Mouse (Mus musculus): ENCODE data around the gene Trhde.
A peak's percentile ranks its signal among the peaks of the same experiment; 100 is the strongest.

Gene Trhde

DNA sequence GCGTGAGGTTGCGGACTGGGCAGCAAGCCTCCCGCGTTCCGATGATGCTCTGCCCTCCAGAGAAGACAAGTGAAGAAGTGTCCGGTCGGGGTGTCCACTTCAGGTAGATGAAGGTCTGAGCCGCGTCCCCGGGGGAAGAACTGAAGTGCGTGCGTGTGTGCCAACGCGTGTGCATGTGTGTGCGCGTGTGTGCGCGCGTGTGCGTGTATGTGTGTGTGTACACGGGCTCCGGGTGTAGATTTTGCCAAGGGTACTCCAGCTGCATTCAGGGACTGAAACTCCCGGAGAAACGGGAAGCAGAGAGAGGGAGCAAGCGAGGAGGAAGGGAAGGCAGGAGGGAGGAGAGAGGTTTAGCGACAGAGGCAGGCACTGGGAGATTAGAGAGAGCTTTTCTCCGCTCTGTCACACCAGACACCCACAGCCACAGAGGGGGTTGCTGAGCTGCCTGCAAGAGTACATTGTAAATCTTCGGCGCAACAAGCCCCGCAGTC lies at the start of gene Trhde:
Trhde (minus strand) TSS at position 147 of the 491 bp plus-strand sequence.
- DNase-seq (ENCODE audit: low spot score): no peak

DNA sequence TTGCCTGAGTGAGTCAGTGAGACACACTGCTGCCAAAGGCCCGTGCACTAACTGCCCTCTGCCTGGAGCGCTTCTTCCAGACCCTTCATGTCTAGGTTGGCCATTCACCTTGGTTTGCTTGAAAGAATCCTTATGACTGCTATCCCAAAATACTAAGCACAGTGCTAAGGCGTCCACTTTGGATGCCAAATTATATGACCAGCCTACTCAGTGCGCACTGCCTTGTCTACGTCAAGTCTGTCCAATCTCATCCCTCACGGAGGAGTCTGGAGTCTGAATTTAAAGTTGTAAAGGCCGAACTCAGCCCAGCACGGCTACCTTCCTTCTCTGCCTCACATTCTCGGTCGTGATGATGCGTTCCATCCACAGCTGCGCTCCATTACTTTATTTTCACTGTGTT lies 39.9 kb upstream of the Trhde start:
- DNase-seq (ENCODE audit: low spot score): no peak

DNA sequence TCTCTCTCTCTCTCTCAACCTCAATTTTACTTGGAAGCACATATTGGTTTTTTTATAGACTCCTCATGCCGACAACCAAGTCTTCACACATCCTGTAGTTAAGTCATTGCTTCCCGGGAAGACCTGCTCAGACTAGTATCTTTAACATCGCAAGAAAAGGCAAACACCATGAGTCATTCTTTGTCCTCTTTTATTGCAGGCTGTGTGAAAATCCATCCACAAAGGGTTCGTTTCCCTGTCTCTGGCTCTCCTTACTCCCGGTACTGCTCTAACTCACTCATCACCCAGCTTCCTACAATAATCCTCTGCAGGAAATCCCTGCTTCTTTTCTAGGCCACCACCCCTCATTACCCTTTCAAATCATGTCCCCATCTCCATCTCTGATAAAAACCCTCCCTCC lies 39.3 kb upstream of the Trhde start:
- no peak for DNase-seq (ENCODE audit: low spot score)

DNA sequence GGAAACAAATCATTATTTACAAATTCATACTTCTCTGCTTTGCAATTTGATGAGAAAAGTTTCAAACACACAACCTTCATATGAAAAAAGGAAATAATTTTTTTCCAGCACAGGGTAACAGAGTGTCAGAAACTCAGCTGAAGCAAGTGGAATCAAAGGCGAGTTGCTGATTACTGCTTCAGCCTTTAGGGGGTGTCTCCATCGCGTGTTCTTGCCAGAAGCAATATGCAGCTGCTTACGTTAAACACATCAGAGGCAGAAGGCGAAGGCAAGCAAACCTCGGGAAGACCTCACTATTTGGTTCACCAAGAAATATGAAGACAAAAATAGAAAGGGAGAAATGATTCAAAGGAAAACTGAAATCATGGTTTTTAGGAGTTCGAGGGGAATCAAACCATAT lies 29.2 kb upstream of the Trhde start:
- DNase-seq (ENCODE audit: low spot score): no peak

DNA sequence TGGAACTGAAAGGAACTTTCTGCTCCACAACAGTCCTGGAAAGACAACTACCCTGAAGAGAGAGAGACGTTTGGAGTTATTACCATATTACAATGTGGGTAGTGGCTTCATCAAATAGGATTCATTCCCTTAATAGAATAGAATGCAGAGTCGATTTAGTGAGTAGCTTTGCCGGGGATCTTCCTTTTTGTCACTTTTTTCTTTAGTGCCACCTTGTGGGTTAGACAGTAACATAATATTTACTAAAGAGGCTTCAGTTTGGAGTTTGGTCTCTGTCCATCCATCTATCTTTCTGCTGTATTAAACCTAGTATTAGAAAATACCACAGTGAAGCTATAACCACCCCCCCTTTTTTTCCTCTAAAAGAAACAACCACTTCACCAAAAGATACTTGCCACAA lies 6.7 kb upstream of the Trhde start:
- DNase-seq (ENCODE audit: low spot score): no peak

DNA sequence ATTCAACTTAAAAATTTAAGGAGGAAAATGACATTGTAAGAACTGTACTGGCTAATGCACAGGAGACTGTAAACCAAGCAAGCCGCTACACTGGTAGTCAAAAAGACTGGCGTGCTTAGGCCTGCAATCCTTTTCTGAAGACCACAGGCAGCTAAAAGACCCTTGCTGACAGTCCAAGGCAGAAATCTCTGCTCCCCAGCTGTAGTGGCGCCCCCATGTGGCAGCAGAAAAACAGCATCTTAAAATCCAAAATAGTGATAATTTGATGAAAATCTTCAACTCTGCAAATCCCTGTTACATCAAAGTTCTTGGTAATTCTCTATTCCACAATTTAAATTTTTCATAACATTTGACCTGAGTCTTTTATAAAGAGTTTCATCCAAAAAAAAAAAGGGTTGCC lies 3.8 kb upstream of the Trhde start:
- no peak for DNase-seq (ENCODE audit: low spot score)

DNA sequence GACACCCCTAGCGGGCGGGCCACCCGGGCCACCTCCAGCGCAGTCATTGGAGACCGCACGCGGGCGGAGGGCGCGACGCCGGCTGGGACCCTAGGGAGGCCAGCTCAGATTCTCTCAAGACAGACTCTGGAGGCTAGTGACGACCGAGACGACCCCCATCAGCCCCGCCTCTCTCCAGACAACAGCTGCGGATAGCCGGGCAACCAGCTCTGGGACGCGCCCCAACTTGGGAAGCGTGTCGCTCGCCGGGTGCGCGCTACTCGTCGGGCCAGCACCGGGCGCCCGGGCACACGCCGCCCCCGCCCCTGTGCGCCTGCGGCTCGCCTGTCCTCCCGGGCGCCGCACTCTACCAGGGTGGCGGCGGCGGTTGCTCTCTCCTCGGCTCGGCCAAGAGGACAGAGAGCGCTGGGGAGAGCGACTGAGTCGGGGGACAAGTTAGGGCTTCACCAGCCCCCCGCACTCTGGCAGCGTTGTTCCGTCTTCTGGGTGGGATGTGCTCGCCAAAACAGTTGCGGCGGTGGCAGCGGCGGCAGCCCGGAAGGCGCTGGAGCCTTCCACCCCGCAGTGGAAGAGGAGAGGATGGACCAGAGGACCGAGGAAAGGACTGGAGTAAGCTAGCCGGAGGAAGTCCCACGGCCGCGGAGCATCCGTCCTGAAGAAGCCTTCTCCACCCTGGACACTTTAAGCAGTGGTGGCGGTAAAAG lies 498 bp downstream of the Trhde start:
- DNase-seq (ENCODE audit: low spot score): peak; percentile 18

DNA sequence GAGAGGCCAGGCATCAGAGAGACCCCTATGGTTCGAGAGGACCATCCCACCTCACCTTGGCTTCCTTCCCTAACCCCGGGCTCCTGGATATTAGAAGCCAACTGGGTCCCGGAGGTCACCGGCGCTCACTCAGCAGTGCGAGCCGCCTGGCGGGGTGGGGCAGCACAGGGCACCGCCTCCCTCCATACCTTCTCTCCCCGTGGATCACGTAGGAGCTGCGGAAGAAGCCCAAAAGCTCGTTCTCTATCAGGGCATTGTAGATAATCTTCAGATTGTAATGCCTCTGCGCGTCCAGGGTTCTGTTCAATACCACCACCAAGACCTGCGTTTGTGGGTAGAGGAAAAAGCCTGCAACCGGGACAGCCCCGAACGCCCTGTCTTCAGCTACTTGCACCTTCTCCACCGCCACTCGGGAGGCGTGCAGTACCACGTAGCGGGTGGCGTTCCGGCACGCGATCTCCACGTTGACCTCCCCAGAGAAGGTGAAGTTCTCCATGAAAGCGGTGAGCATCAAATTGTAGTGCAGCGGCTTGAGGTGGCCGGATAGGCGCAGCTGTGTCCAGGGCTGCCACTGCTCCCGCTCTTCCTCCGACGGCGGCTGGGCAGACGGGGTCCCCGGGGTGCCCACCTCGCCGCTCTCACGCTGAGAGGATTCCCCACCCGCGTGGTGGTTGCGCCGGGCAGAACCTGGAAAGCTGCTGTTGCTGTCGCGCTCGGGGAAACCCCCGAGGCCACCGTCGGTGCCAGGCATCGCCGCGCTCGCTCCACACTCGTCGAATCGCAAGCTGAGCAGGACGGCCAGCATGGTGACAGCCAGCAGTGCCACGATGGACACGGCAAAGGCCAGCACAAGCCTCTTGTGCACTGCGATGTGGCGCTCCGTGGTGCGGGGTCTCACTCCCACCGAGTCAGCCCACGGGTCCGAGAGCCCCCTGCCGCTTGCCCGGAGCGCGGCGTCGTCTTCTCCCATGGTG lies 1.5 kb downstream of the Trhde start:
- no peak for DNase-seq (ENCODE audit: low spot score)

DNA sequence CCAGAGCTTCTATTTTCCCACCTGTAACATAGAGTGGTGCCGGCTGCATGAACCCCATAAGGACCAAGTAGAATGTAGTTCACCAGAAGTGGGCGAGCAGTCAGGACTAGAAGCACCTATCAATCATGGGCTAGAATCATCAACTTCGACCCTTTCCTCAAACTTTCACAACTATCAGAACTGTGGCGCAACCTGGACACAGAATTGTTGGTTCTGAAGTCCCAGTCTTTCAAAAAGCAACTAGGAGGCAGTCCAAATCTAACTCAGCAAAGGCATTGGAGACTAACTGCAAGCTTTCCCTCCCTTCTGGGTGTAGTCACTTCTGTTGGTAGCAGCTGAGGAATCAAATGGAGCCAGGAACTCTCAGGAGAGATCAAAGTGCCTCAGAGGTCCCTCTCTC lies 2.6 kb downstream of the Trhde start:
- no peak for DNase-seq (ENCODE audit: low spot score)

DNA sequence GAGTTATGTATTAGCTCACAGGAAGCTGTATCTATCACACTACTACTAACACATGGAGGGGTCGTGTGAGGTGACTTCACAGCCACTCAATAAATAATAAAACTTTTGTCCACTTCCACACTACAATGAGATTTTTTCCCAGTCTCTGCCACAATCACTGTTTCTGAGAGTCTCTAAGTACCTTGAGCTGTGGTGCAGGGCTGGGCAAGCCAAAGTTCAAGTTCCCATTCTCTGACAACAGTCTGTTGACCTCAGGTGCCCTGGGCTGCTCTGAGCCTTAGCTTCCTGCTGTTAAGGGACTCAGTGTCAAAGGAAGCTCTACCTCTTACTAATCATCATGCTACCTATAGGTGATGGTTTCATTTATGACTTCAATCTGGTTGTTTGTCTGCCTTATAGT lies 3.3 kb downstream of the Trhde start:
- DNase-seq (ENCODE audit: low spot score): no peak

DNA sequence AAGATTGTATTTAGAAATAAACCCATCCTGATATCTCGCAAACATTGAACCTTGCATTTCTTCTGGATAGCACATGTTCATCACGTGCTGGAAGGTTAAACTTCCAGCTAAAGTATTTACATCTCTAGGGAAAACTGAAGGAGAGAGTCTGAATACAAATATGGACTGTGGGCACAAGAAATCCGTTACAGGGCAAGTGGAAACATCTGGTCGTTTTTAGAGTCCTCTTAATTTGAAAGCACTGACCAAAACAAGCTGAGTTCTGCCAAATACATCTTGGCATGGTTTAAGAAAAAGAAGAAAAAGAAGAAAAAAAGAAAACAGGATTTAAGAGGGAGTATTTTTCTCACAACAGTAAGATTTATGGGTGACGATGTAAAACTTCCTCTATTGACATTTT lies 3.9 kb downstream of the Trhde start:
- DNase-seq (ENCODE audit: low spot score): no peak

DNA sequence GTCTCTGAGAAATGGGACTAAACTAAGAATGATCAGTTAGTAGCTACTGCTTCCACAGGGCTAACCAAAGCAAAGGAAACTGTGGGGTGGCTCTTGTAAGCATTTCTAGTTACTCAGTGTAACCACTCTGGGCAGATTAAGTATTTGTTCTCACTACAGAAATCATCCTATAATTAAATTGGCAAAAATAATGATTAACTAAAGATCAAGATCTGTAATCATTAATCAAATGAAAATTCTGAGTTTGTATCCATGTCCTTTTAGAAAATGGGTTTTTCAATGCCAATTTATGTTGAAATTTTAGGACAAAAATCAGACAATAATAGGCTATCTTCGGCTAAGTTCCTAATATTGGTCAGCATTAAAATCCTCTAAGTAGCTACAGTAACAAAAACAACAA lies 4.4 kb downstream of the Trhde start:
- DNase-seq (ENCODE audit: low spot score): no peak

DNA sequence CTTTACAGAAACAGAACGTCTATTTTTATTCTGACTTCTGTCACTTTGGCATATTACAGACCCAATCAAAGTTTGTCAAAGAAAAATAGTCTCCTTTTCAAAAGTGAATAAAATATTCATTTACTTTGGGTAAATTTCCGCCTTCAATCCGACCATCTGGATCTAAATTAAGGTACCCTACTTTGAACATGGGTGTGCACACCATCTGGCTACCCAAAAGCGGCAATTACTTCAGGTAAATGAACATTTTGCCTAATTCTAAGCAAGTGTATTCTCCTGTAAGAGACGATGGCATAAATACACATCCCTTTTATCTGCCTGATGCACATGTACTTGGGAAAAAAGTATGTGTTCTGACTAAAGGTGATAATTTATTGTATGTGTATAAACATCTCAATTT lies 5.2 kb downstream of the Trhde start:
- no peak for DNase-seq (ENCODE audit: low spot score)

DNA sequence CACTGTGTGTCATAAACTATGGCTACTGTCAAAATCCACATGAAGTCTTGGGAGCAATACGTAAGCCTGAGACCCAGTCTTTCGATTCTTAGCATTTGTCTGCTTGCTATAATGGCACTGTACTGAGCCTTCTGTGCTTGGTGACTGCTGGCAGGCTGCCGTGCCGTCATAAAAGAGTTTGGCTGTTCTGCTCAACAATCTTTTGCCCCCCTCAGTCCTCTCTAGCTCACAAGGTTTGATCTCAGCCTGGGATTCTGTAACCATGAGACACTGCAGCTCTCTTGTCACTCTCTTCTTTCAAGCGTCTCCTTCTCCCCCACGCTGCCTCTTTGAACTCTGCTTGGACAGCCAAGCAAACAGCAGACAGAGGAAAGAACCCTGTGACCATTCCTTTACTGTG lies 7.9 kb downstream of the Trhde start:
- DNase-seq (ENCODE audit: low spot score): no peak

DNA sequence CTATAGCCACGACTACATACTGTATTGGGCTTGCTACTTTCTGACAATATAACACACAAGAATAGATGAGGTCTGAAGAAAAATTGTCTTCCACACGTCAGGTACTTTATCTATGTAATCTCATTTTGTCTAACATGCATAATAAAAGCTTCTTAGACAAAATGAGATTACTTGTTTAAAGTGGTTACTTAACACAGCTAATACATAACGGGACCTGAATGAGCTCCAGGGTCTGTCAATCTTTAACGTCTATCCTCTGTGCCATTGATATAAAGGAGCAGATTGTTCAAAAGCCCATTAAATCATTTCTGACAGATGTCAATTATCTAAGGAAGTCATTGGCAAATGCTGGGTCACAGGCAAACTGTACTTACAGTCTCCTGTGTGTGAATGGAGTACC lies 36.2 kb downstream of the Trhde start:
- DNase-seq (ENCODE audit: low spot score): no peak

DNA sequence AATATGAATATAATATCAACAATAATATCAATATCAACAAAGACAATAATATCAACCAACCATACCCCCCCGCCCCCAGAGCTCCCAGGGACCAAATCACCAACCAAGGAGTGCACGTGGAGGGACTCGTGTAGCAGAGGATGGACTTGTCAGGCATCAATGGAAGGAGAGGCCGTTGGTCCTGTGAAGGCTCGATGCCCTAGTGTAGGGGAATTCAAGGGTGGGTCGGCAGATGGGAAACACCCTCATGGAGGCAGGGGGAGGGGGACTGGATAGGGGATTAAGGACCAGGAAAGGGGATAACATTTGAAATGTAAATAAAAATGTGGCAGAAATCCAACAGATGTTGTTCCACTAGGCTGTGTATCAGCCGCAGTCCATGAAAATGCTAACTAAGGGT lies 40.0 kb downstream of the Trhde start:
- no peak for DNase-seq (ENCODE audit: low spot score)

DNA sequence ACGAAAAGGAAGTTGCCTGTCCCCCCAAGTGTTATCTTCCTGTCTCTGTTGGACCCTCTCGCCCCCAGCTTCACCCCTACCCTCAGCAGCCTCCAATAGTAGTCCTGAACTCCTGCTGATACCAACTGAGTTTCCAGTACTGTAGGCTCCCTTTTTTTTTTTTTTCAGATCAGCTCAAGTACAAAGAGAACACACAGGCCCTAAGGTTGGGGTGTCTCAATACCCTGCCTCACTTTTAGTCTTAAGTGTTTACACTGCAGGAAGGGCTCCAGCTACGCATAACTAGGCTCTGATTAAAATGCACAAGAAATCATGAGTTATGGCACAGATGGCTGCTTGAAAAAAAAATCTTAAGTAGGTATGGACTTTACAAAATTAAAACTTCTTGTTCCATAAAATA lies 42.9 kb downstream of the Trhde start:
- no peak for DNase-seq (ENCODE audit: low spot score)

DNA sequence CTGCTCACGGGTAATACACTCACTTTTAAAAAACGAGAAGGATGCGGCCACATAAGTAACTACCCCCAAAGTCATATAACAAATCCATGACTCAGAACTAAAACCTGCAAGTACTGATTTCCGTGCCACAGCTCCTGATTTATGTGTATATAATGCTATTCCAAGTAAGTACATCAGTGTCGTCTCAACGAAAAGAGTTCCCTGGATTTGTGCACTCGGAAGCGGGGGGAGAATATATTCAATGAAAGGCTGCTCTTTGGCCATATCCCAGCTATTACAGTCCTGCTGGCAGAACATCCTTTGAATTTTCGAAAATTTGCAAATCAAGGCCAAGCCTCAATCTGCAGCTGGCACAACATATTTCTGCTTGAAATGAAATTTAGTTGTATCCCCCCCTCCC lies 43.5 kb downstream of the Trhde start:
- DNase-seq (ENCODE audit: low spot score): no peak

DNA sequence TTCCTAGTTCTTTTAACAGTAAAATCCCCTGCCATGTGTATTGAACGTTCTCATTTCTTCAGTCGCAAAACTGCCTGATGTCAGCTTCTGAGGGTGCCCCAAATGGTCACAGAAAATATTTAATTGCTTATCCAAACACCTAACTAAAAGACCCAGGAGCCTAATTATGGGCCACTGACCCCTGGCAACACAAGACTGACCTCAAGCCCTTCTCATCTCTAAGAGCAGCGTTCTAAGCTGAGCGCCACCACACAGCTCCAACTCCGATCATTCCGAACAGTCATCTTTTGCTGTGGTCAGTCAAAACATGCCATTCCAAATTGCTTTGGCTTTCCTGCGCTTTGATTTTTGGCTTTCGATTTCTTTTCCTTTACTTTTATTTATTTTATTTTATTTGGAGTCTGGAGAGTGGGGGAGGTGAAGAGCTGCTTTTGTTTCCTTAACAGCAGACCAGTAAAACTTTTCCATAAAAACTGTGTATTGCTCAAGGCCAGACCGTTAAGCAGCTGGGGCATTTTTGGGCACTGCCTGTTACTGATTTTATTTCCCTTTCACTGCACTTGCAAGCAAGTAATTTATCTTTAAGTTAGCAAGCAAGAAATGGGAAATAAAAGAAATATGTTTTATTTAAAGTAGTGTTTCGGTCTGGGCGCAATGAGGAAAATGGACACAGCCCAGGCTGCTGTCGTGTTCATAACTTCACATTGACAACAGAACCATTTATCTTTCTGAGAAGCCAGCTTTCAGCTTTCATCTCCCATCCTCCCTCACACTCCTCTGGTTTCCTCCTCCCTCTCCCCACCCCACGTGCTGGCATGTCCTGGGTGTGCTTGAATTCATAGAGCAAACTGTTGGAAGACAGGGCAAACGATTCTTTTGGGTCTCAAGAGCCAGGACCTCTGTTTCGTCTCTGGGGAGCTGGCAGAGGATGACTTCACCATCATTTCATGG lies 59.1 kb downstream of the Trhde start:
- DNase-seq (ENCODE audit: low spot score): peak; percentile 15

DNA sequence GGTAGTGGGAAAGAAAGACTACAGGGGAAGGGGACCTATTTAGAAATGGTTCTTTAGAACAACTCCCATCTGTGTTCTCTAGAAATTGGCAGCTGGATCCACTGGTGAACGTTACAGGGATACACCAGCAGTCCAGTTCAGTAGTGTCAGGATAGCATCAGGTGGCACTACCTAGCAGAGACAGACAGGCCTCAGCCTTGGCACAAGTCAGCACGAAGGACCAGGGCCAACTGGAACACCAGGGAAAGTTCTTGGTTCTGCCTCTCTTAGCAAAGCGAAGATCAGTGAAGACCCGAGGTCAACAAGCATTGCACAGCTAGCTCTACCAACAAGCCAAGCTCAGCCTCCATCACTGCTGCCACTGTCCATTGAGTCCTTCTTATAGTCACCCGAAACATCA lies 62.2 kb downstream of the Trhde start:
- DNase-seq (ENCODE audit: low spot score): no peak

DNA sequence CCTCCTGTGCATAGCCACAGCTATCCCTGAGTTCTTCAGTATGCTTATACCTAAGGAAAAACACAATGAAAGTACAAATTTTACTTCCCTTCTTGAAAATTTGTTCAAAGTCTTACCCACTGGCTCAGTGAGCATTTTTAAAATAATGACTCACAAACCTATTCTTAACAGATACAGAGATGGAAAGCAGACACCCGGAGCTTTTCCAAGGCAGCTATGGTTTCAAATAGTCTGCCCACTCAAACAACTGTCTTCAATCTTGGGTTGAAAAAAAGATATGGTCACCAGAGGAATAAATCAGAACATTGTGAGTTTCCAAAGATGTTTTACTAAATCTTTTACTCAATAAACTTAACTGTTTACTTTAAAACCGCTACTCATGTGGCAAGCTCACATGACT lies 64.5 kb downstream of the Trhde start:
- DNase-seq (ENCODE audit: low spot score): no peak

DNA sequence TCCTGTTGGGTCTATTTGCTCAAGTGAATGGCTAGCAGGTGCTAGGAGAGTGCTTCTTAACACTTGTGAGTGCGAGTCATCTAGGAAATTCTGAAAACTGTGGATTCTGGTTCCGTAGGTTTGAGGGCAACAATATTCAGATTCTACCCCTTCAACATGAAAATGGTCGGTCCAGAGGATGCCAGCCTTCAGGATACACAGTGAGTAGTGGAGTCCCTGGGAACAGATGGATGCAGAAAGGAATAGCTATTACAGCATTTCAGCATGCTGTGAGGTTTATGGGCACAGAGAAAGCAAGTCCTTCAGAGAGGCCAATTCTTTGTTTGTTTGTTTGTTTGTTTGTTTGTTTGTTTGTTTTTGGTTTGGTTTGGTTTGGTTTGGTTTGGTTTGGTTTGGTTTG lies 65.7 kb downstream of the Trhde start:
- no peak for DNase-seq (ENCODE audit: low spot score)
